Mouse (Mus musculus) v-Abl transformed pro-B cells (cell line): ENCODE data around the gene Capg.

Source experiments
- in situ Hi-C, 2 experiments: fragments of 400-800 bp; cut with MboI; formaldehyde crosslinking; loops; one replicate each; pipeline ENCODE4 v1.15.1; 2025; ENCODE audit not compliant: unreplicated experiment in 2 of 2

The Capg gene

DNA sequence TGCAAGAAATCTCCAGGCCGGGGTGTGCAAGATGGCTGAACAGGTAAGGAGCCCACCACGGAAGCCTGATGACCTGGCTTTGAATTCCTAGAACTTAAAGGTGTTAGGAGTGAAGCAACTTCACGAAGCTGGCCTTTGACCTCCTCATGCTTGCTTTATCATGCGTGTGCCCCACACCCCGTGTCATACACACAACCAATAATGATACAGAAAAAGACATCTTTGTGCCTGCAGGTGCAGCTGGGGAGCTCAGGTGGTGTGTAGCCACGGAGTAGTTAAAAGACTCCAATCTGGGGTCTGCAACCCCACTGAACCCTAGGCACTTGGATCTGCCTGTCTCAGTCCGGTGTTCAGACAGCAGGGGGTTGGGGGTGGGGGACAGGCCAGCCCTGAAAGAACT is 21.3 kb downstream of the Capg start:
- in situ Hi-C loops = loop anchor here (5.0 kb wide), 1 partner anchor 138 kb away; no protein-coding TSS in a partner anchor

- in situ Hi-C loops = loop anchor here (5.0 kb wide), 1 partner anchor 139 kb away; no protein-coding TSS in a partner anchor
Observed at GRCm38 (mm10) chr6:72566044-72566443, 21.9 kb downstream of the Capg start.

GRCm38 (mm10) chr6:72567508-72567907 is 23.3 kb downstream of the Capg start:
- in situ Hi-C loops = loop anchor here (5.0 kb wide), 1 partner anchor 140 kb away; no protein-coding TSS in a partner anchor

- in situ Hi-C loops = loop anchor here (5.0 kb wide), 1 partner anchor 141 kb away; no protein-coding TSS in a partner anchor
Observed at GRCm38 (mm10) chr6:72568736-72569135, 24.5 kb downstream of the Capg start.

DNA sequence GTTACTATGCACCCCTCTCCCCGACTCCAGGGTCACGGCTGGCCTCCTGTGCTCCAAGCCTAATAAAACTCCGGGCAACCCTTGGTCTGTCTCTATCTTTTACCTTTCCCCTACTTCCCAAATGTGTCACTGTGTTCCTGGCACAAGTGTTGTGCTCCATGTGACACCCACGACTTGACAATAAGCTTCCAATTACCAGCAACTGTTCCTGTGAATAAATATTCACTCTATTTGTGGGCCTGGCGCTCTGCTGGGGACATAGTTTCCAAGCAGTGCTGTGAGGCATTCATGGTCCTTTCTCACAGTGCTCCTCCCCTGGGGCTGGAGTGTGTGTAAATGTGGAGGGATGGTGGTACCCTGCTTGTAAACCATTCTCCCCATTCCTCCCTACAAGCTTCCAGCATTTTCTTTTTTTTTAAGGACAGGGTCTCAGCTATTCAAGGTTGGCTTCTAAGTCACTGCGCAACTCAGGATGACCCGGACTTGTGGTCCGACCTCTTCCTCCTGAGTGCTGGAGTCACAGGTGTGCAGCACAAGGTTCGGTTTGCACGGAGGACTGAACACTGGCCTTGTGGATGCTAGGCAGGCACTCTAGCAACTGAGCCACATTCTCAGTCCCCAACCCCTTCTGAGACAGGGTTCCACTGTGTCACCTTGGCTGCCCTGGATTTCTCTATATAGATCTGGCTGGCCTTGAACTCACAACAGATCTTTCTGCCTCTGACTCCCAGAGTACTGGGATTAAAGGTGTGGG is 26.6 kb downstream of the Capg start:
- in situ Hi-C loops = loop anchor here (5.0 kb wide), 2 partner anchors 34 to 49 kb away; partner anchors contain the start of gene Sh2d6 (in 1 of the 2)

DNA sequence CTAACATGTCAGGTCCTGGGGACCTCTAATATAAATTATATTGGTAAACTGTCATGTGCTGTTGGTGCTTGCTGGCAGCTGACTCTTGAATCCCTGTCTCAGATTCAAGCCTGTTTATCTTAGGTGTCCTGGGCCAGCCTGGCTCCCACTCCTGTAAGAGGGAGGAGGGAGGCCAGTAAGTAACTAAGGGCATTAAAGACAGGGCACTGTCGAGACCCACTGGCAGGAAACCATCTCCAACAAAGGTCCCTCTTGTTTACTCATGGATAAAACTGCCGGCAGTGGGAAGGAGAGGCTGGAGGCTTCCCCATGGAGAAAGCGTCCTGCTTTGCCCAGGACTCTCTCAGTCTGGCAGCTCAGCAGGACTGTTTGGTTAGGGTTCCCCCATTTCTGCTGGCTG is 27.6 kb downstream of the Capg start:
- in situ Hi-C loops = loop anchor here (5.0 kb wide), 2 partner anchors 35 to 50 kb away; partner anchors contain the start of gene Sh2d6 (in 1 of the 2)

- in situ Hi-C loops = no loop called here
Observed at GRCm38 (mm10) chr6:72576041-72576440, 31.9 kb downstream of the Capg start.

GRCm38 (mm10) chr6:72581625-72582382 is 37.6 kb downstream of the Capg start:
- in situ Hi-C loops = no loop called here

GRCm38 (mm10) chr6:72583211-72583839 is 39.1 kb downstream of the Capg start:
- in situ Hi-C loops = no loop called here

GRCm38 (mm10) chr6:72584154-72584553 is 40.0 kb downstream of the Capg start:
- in situ Hi-C loops = no loop called here

DNA sequence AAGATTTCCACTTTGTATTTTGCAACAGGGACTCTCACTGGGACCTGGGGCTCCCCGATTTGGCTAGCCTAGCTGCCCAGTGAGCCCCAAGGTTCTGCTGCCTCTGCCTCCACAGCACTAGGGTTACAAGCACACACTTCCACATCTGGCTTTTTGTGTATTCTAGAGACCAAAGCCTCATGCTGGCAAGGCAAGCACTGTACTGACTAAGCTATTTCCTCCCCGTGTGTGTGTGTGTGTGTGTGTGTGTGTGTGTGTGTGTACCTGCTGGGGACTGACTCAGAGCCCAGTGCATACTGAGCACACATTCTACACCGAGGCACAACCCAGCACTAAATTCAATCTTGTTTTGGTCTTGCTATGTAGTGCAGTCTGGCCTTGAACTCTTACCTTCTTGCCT is 42.5 kb downstream of the Capg start:
- in situ Hi-C loops = no loop called here

- in situ Hi-C loops = no loop called here
Observed at GRCm38 (mm10) chr6:72588307-72588706, 44.1 kb downstream of the Capg start.

GRCm38 (mm10) chr6:72590111-72590510 is 45.9 kb downstream of the Capg start:
- in situ Hi-C loops = no loop called here

DNA sequence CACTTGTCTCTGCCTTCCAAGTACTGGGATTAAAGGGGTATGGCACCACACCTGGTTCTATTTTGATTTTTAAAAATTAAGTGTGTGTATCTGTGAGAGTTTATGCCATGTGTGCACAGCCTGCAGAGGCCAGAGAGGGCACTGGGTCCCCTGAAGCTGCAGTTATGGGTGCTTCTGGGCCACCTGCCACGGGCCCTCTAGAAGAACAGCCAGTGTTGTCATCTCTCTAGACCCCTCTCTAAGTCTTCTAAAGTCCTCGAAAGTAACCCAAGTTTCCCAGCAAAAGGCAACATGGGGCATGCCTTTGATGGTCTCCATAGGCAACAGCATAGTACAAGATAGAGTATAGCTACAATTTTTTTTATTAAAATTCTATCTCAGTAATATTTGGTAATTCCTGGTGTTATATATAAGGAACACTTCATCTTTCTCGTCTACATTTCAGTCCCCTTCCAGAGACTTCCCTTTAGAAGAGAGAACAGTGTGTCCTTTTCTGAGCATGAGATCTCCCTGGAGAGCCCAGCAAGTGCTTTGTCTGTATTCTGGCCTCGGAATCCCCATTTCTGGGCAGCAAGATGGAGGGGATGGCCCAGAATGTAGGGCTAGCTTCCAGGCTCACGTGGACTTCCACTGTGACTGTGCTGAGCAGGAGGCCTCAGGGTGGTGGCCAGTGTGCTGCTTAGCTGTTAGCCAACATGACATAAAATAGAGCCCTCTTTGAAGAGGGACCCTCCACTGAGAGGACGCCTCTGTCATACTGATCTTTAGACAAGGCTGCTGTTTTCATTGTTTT is 49.0 kb downstream of the Capg start:
- in situ Hi-C loops = no loop called here

DNA sequence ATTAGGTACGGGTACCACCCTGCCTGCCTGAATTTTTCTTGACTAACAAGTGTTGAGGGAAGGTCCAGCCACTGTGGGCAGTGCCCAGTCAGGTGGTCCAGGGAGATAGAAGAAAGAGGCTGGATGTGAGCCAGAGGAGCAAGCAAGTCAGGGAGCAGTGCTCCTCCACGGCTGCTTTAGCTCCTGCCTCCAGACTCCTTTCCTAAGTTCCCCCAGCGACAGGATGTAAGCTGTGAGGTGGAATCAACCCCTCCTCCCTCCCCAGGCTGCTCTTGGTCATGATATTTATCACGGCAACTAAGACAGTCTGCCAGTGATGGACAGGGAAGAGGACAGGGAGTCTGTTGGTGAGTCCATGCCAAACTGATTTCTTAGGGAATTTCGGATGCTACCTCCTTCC is 49.7 kb downstream of the Capg start:
- in situ Hi-C loops = no loop called here

DNA sequence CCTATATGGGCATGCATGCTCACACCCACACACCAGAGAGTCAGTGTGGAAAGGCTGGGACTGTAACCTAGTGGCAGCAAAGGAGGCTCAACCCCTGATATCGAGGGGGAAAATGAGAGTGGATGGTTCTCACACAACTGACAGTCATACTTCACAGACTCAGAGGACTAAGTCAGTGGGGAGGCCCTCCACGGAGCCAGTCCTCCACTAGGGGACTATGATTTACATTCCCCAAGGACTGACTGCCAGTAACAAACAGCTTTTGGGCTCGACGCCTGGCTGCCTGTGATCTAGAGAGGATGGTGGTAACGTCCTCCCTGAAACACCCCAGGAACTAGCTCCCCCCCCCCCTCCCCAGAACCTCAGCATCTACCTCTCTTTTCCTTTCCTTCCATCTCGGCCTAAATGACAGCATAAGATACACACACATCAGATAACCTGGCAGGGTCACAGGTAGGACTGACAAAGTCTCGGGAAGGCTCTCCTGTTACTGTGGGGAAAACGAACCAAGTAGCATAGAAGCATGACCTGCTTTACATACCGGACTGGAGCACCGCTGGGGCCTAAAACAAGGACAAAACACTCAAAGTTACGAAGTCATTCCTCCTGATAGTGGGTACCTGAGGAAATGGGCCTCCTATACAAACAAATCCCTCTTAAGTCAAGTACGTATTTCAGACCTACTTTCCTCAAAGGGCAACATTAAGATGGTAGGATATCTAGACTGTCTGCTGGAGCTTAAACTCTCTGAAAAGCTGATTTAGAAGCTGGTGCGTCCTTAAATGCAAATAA is 53.1 kb downstream of the Capg start:
- in situ Hi-C loops = no loop called here

DNA sequence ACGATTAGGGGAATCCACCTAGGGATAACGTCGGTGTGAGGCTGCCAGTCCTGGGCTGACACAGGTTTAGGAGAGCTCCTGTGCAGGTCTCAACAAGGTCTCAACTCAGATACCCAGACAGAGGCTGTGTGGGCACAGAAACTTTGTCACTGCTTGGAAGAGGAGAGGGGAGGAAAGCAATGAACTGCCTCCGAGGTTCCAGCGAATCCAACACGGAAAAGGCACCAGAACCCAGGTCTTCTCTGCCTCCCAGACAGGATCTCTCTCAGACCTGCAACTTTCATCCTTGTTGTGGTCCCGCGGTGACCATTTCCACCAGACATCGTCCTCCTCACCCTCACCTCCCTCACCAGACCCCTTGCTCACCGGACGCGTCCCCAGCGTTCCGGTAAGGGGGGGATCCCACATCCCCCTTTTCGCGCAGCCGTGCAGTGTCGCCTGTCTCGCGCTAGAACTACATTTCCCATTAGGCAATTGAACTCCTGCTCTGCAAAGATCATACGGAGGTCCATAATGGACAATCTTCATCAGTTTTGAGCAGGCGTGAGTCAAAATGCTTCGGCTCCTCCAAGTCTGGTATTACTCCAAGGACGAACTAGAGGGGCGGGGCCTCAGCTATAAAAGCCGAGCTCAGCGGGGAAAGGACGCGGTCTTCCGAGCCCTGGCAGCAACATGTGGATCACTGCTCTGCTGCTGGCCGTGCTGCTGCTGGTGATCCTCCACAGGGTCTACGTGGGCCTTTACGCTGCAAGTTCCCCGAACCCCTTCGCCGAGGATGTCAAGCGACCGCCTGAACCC is 54.0 kb downstream of the Capg start, which contains the start of the genes Elmod3 and Retsat:
Gene Elmod3 (minus strand): TSS at position 458 of the 798 bp plus-strand sequence.
Gene Retsat (plus strand): TSS at position 520 of the 798 bp plus-strand sequence.
- in situ Hi-C loops = no loop called here

- in situ Hi-C loops = no loop called here
Observed at GRCm38 (mm10) chr6:72598791-72599557, 54.8 kb downstream of the Capg start.
